Mouse (Mus musculus) liver, embryonic 18 days (tissue): ENCODE data around the gene Rpl22. TPM values are rescaled to one million over a fixed set of nuclear protein-coding genes. Genes with fewer than 3 reads are reported as not detected.

ENCODE experiments used
- polyA plus RNA-seq: library from polyadenylated mRNA; depleted of rRNA; stranded (reverse); fragments of >200 nt; gene quantifications from 2 replicates; pipeline ENCODE4 v1.2.3, GENCODE M21; 2012; rRNA removed

The Rpl22 gene
- polyA plus RNA-seq, result 335 and 350 TPM in 2 replicates

GRCm38 (mm10) chr4:152325574-152326411 lies at the start of gene Rpl22:
Gene Rpl22, plus strand, starts transcription at chr4:152325742.

GRCm38 (mm10) chr4:152291562-152291961 lies 34.0 kb upstream of the Rpl22 start, which contains the start of gene Hes3:
Gene Hes3, minus strand, starts transcription at chr4:152291662.

GRCm38 (mm10) chr4:152296874-152297861 lies 28.4 kb upstream of the Rpl22 start, which contains the start of gene Icmt:
Gene Icmt, plus strand, starts transcription at chr4:152297227.

GRCm38 (mm10) chr4:152318517-152319234 lies 6.9 kb upstream of the Rpl22 start, which contains the start of gene Rnf207:
Gene Rnf207, minus strand, starts transcription at chr4:152318993.

GRCm38 (mm10) chr4:152338419-152339292 lies 13.1 kb downstream of the Rpl22 start, which contains the start of gene Chd5:
Gene Chd5, plus strand, starts transcription at chr4:152338651.

Other genes starting within 250 kb of the Rpl22 start
- 0.39 and 0.46 TPM in 2 replicates for gene Tnfrsf25, start 209.8 kb upstream of the Rpl22 start, polyA plus RNA-seq
- gene Espn, start 173.4 kb upstream of the Rpl22 start, polyA plus RNA-seq, result 1.3 and 1.6 TPM in 2 replicates
- gene Hes2, start 166.9 kb upstream of the Rpl22 start, polyA plus RNA-seq, result not detected in 2 replicates
- 9.0 and 9.1 TPM in 2 replicates for gene Acot7, start 147.6 kb upstream of the Rpl22 start, polyA plus RNA-seq
- gene Gpr153, start 51.5 kb upstream of the Rpl22 start, polyA plus RNA-seq, result 1.4 TPM in 2 replicates
- not detected in 2 replicates for gene Hes3, start 34.1 kb upstream of the Rpl22 start, polyA plus RNA-seq
- gene Icmt, start 28.5 kb upstream of the Rpl22 start, polyA plus RNA-seq, result 5.0 and 5.1 TPM in 2 replicates
- gene Rnf207, start 6.7 kb upstream of the Rpl22 start, polyA plus RNA-seq, result 0.10 and 0.15 TPM in 2 replicates
- 0.04 and 0.05 TPM in 2 replicates for gene Chd5, start 12.9 kb downstream of the Rpl22 start, polyA plus RNA-seq
- 0.08 and 0.13 TPM in 2 replicates for gene Nphp4, start 151.0 kb downstream of the Rpl22 start, polyA plus RNA-seq
- gene Kcnab2, start 152.1 kb downstream of the Rpl22 start, polyA plus RNA-seq, result 3.2 and 4.2 TPM in 2 replicates